Comparison of ENCODE assay signal across 11 mouse cellular contexts in genomic region chr1:36478343-36478795, GRCm38 (mm10). TPM values are rescaled to one million over a fixed set of nuclear protein-coding genes. Genes with fewer than 3 reads are reported as not detected.
A peak's percentile ranks its signal among the peaks of the same experiment; 100 is the strongest.
DNase-seq lines count a peak whose midpoint lies in the region; ATAC-seq lines count a peak whose summit lies in the region.
"Had no signal": no experiment of that assay in that cellular context is flagged by ENCODE, and none has a peak within 500 bp of the region (broad histone marks: within the 10 kb centered on the region; RNA-seq: fewer than 3 reads in every experiment).

No protein-coding gene starts in this region.

- H3K4me3 ChIP-seq in neural tube, embryonic 12.5 days = no peak overlapping the region
- no peak overlapping the region for H3K4me3 ChIP-seq in neural tube, embryonic 15.5 days (replicated peaks)
- H3K4me3 ChIP-seq: gastrocnemius, adult 2 months; liver, embryonic 15.5 days had no signal

- no peak overlapping the region for H3K27ac ChIP-seq in neural tube, embryonic 12.5 days
- H3K27ac ChIP-seq in neural tube, embryonic 15.5 days (replicated peaks) = no peak overlapping the region
- H3K27ac ChIP-seq: gastrocnemius, adult 2 months; liver, embryonic 15.5 days had no signal

- peaks cover 29% of the 10 kb centered on the region for H3K4me1 ChIP-seq in neural tube, embryonic 12.5 days
- peaks cover 48% of the 10 kb centered on the region for H3K4me1 ChIP-seq in neural tube, embryonic 15.5 days

- DNase-seq in heart, postnatal 4 days = peak; percentile 30
- no peak for DNase-seq in heart, postnatal 25 days (ENCODE audit: low spot score)
- DNase-seq in kidney, adult 18-20 months = peak; percentile 55
- DNase-seq in kidney, postnatal 36 days = peak; percentile 58 to 71
- no peak for DNase-seq in embryo, embryonic 10 days (ENCODE audit: low spot score)
- DNase-seq in embryo, embryonic 9.5 days (ENCODE audit: extremely low spot score) = no peak
- DNase-seq: gastrocnemius, adult 2 months; heart, postnatal 36 days had no signal

- 0 out of 2 replicates have a peak overlapping the region, but pooled peaks have one; percentile 17 for H3K9ac ChIP-seq in neural tube, embryonic 12.5 days
- H3K9ac ChIP-seq in neural tube, embryonic 15.5 days (replicated peaks) = no peak overlapping the region
- H3K9ac ChIP-seq: liver, embryonic 15.5 days had no signal

- no peaks in the 10 kb centered on the region for H3K9me3 ChIP-seq in neural tube, embryonic 12.5 days
- no peaks in the 10 kb centered on the region for H3K9me3 ChIP-seq in neural tube, embryonic 15.5 days (replicated peaks)
- H3K9me3 ChIP-seq: liver, embryonic 15.5 days had no signal

- ATAC-seq in neural tube, embryonic 12.5 days (ENCODE audit: low FRiP score, low read depth) = no peak
- no peak for ATAC-seq in neural tube, embryonic 15.5 days (ENCODE audit: low FRiP score)

- H3K27me3 ChIP-seq in neural tube, embryonic 12.5 days (replicated peaks) = no peaks in the 10 kb centered on the region
- no peaks in the 10 kb centered on the region for H3K27me3 ChIP-seq in neural tube, embryonic 15.5 days (replicated peaks)

- H3K4me2 ChIP-seq in neural tube, embryonic 12.5 days (replicated peaks) = no peak overlapping the region
- H3K4me2 ChIP-seq in neural tube, embryonic 15.5 days = no peak overlapping the region
- H3K4me2 ChIP-seq: liver, embryonic 15.5 days had no signal

- H3K36me3 ChIP-seq in neural tube, embryonic 12.5 days = no peaks in the 10 kb centered on the region
- H3K36me3 ChIP-seq in neural tube, embryonic 15.5 days = no peaks in the 10 kb centered on the region
- H3K36me3 ChIP-seq: liver, embryonic 15.5 days had no signal

- 78% methylated on average over 2 of the region's 2 CpGs for WGBS in neural tube, embryonic 12.5 days
- WGBS in neural tube, embryonic 15.5 days = 65% methylated on average over 2 of the region's 2 CpGs

- intact Hi-C loops in heart, postnatal 25 days (cut with DNase I) = loop anchor here (5.0 kb wide), 1 partner anchor 36 kb away; no protein-coding TSS in a partner anchor

RNA-seq across cellular contexts. Expression of gene Cnnm4, which starts 6.9 kb away (rescaled TPM):
- 1 to 10 TPM; 4.4 to 4.8 TPM for total RNA-seq in heart, postnatal 4 days (2021)
- 1 to 10 TPM; 4.1 to 4.3 TPM for total RNA-seq in heart, postnatal 25 days (2021)
- polyA plus RNA-seq in neural tube, embryonic 12.5 days (2016; fragmentation: Nextera tagmentation; extraction: Ambion mirVana) = 10.1 and 10.6 TPM in 2 replicates
- polyA plus RNA-seq in neural tube, embryonic 15.5 days (2015; fragmentation: Nextera tagmentation; extraction: Ambion mirVana) = 10.6 and 15.0 TPM in 2 replicates

RNA-seq across cellular contexts. Expression of gene Lman2l, which starts 33.3 kb away (rescaled TPM):
- 10 to 100 TPM; 16.0 to 20.6 TPM for total RNA-seq in heart, postnatal 4 days (2021)
- total RNA-seq in heart, postnatal 25 days (2021) = 10 to 100 TPM; 22.8 to 27.2 TPM
- 71.2 and 73.2 TPM in 2 replicates for polyA plus RNA-seq in neural tube, embryonic 12.5 days (2016; fragmentation: Nextera tagmentation; extraction: Ambion mirVana)
- polyA plus RNA-seq in neural tube, embryonic 15.5 days (2015; fragmentation: Nextera tagmentation; extraction: Ambion mirVana) = 69.4 and 73.6 TPM in 2 replicates

RNA-seq across cellular contexts. Expression of gene Cnnm3, which starts 33.3 kb away (rescaled TPM):
- 10 to 100 TPM; 14.9 to 15.7 TPM for total RNA-seq in heart, postnatal 4 days (2021)
- total RNA-seq in heart, postnatal 25 days (2021) = 10 to 100 TPM; 14.7 to 15.7 TPM
- polyA plus RNA-seq in neural tube, embryonic 12.5 days (2016; fragmentation: Nextera tagmentation; extraction: Ambion mirVana) = 3.7 and 5.3 TPM in 2 replicates
- polyA plus RNA-seq in neural tube, embryonic 15.5 days (2015; fragmentation: Nextera tagmentation; extraction: Ambion mirVana) = 3.1 and 4.5 TPM in 2 replicates

RNA-seq across cellular contexts. Expression of gene Ankrd23, which starts 58.3 kb away (rescaled TPM):
- 100 to 1,000 TPM; 151 to 159 TPM for total RNA-seq in heart, postnatal 4 days (2021)
- total RNA-seq in heart, postnatal 25 days (2021) = 100 to 1,000 TPM; 215 to 337 TPM
- polyA plus RNA-seq in neural tube, embryonic 12.5 days (2016; fragmentation: Nextera tagmentation; extraction: Ambion mirVana) = 16.4 and 16.6 TPM in 2 replicates
- 21.6 and 21.8 TPM in 2 replicates for polyA plus RNA-seq in neural tube, embryonic 15.5 days (2015; fragmentation: Nextera tagmentation; extraction: Ambion mirVana)

Comparison
In these comparisons a context has a peak if more than half of its experiments do, and no peak if none do; other contexts are left out.
1. DNase-seq: peak in heart, postnatal 4 days (single experiment), kidney, adult 18-20 months (single experiment) and kidney, postnatal 36 days (2 of 2); none in heart, postnatal 25 days (single experiment), embryo, embryonic 10 days (single experiment) and embryo, embryonic 9.5 days (single experiment).